Mouse (Mus musculus): ENCODE results near the gene Rhox3h.
"Not testable (repeated sequence)": the region's sequence is repeated elsewhere in the genome, so short reads cannot be mapped to it uniquely, and the experiment has no call there.

GRCm38 (mm10) chrX:37673177-37673576 lies 4.6 kb upstream of the Rhox3h start, which contains the start of gene Rhox2h:
- TF ChIP-seq CTCF, EP300 (IDR thresholded peaks at IDR 0.05; ENCODE audit: low read depth): not testable (repeated sequence)
